Mouse (Mus musculus) liver, postnatal 0 days (tissue): ENCODE results near the gene Rbfox1.

Experiments
- CTCF ChIP-seq: sonication (generic); IDR thresholded peaks from 2 replicates; pipeline ENCODE4 v1.5.1; 2016; ENCODE audit warnings: antibody characterized with exemption, low read depth
- EP300 ChIP-seq: IDR thresholded peaks from 2 replicates; pipeline ENCODE4 v1.6.1; 2016; ENCODE audit warnings: antibody characterized with exemption, low read depth, mild to moderate bottlenecking

DNA sequence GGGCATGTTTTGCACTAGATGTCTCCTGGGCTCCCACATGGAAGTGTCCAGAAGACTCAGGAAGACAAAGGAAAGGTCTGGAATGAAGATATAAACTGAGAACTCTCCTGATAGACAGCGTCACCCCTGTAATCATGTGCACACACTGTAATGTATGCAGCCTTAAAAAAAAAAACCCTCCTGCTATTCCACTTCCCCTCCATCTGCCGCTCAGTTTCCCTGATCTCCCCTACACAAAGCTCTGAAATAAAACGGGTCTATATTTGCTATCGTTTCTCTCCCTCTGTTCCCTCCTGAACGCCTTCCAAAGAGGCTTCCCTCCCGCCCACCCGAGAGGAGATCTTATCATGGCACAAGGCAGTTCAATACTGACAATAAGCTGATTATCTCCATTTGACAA is 151.9 kb downstream of the Rbfox1 start:
- no peak for TF ChIP-seq EP300
- no peak for TF ChIP-seq CTCF
